ENCODE assay signal across 8 mouse cellular contexts in the genomic region with DNA sequence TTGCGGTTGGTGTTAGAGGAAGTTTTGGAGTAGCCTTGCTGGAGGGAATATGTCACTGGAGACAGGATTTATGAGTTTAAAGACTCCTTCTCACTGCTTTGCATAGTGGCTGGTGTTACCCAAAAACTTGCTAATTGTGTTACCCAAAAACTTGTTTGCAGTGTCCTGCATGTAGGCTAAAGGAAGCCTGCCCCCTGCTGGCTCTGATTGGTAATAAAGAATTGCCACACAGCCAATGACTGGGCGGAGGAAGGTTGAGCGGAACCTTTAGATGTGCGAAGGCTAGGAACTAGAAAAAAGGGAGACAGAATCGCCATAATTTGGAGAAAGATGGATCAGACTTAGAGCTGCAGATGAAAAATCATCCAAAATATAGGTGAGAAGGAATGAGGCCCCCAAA.
DNase-seq lines count a peak whose midpoint lies in the region; ATAC-seq and TF ChIP-seq lines count a peak whose summit lies in the region.

No protein-coding gene starts in this region.

- ATAC-seq in hindbrain, embryonic 12.5 days (ENCODE audit: low FRiP score) = no peak

- H3K27me3 ChIP-seq in heart, adult 2 months (ENCODE audit: control insufficient read depth, insufficient read depth, low read length) = no peaks in the 10 kb centered on the region
- no peaks in the 10 kb centered on the region for H3K27me3 ChIP-seq in hindbrain, embryonic 12.5 days

- H3K4me1 ChIP-seq in heart, adult 2 months (ENCODE audit: control insufficient read depth, insufficient read depth, low read length) = no peaks in the 10 kb centered on the region
- H3K4me1 ChIP-seq in lung, adult 2 months (ENCODE audit: control insufficient read depth, insufficient read depth, low read length) = no peaks in the 10 kb centered on the region
- no peaks in the 10 kb centered on the region for H3K4me1 ChIP-seq in hindbrain, embryonic 12.5 days

- no peak overlapping the region for H3K27ac ChIP-seq in heart, adult 2 months
- no peak overlapping the region for H3K27ac ChIP-seq in hindbrain, embryonic 12.5 days

- H3K9me3 ChIP-seq in hindbrain, embryonic 12.5 days (replicated peaks) = no peaks in the 10 kb centered on the region

- no peaks in the 10 kb centered on the region for H3K36me3 ChIP-seq in heart, adult 2 months (ENCODE audit: control insufficient read depth, insufficient read depth, low read length)
- no peaks in the 10 kb centered on the region for H3K36me3 ChIP-seq in hindbrain, embryonic 12.5 days

- 82% methylated on average over 5 of the region's 5 CpGs for WGBS in heart, adult 2 months
- 84% methylated on average over 5 of the region's 5 CpGs for WGBS in lung, adult 2 months
- 91% methylated on average over 5 of the region's 5 CpGs for WGBS in hindbrain, embryonic 12.5 days

- peak; percentile 68 for TF ChIP-seq CTCF in heart, adult 2 months (IDR thresholded peaks at IDR 0.05)
- peak; percentile 36 for TF ChIP-seq CTCF in lung, adult 2 months (IDR thresholded peaks at IDR 0.05; ENCODE audit: insufficient read depth, low read length)

- H3K79me2 ChIP-seq in heart, adult 2 months (replicated peaks; ENCODE audit: control insufficient read depth, insufficient read depth, low read length) = no peaks in the 10 kb centered on the region

- H3K9ac ChIP-seq in heart, adult 2 months (ENCODE audit: low read depth, low read length) = no peak overlapping the region
- no peak overlapping the region for H3K9ac ChIP-seq in hindbrain, embryonic 12.5 days

- intact Hi-C loops in heart, adult 2 months (cut with DNase I) = no loop called here
- intact Hi-C loops in heart, postnatal 25 days (cut with DNase I) = no loop called here

- no peak for TF ChIP-seq EP300 in heart, adult 2 months (IDR thresholded peaks at IDR 0.05; ENCODE audit: insufficient read depth, low read depth, low read length)

- no peak overlapping the region for H3K4me3 ChIP-seq in heart, adult 2 months
- no peak overlapping the region for H3K4me3 ChIP-seq in lung, adult 2 months (replicated peaks; ENCODE audit: extremely low read depth, low read depth, low read length)
- H3K4me3 ChIP-seq in hindbrain, embryonic 12.5 days = no peak overlapping the region

- no peak overlapping the region for H3K4me2 ChIP-seq in hindbrain, embryonic 12.5 days (replicated peaks)

- TF ChIP-seq POLR2A in heart, adult 2 months (IDR thresholded peaks at IDR 0.05; ENCODE audit: insufficient read depth, low read depth, low read length) = no peak
- no peak for TF ChIP-seq POLR2A in lung, adult 2 months (IDR thresholded peaks at IDR 0.05; ENCODE audit: borderline replicate concordance, extremely low read depth, low read depth, low read length)

- DNase-seq in heart, adult 2 months = peak; percentile 18 to 28
- DNase-seq in heart, postnatal 25 days (ENCODE audit: low spot score) = no peak
- DNase-seq in ovary, postnatal 36 days (ENCODE audit: low spot score) = peak; percentile 16
- no peak for DNase-seq in ovary, postnatal 10 days (ENCODE audit: low spot score)
- peak; percentile 67 for DNase-seq in adrenal gland, postnatal 25 days
- DNase-seq in lung, adult 2 months = peak; percentile 30
- peak; percentile 24 to 39 for DNase-seq in thymus, adult 18-20 months

Comparison
In these comparisons a context has a peak if more than half of its experiments do, and no peak if none do; other contexts are left out.
1. DNase-seq: peak in heart, adult 2 months (2 of 2), ovary, postnatal 36 days (single experiment), adrenal gland, postnatal 25 days (single experiment), lung, adult 2 months (single experiment) and thymus, adult 18-20 months (2 of 2); none in heart, postnatal 25 days (single experiment) and ovary, postnatal 10 days (single experiment).